Mouse (Mus musculus) G1E (cell line): ENCODE measurements around the gene Gm2956. TPM values are rescaled to one million over a fixed set of nuclear protein-coding genes. Genes with fewer than 3 reads are reported as not detected.
"Not testable (repeated sequence)": the region's sequence is repeated elsewhere in the genome, so short reads cannot be mapped to it uniquely, and the experiment has no call there.

ENCODE experiments used
- ATAC-seq: 2 replicates; pipeline ENCODE4 v1.8.0; 2016; ENCODE audit warnings: mild to moderate bottlenecking; ENCODE audit not compliant: insufficient number of reproducible peaks, poor library complexity, low FRiP score, severe bottlenecking; ENCODE audit errors: extremely low read depth
- DNase-seq: peaks from one replicate; pipeline ENCODE4 v3.0.0; 2012; ENCODE audit warnings: low spot score
- H3K27me3 ChIP-seq: 2 replicates; pipeline ENCODE4 v1.6.1; 2012; ENCODE audit warnings: mild to moderate bottlenecking, low read length, inconsistent platforms; ENCODE audit not compliant: insufficient read depth
- H3K36me3 ChIP-seq: replicated peaks from 2 replicates; pipeline ENCODE3; 2012; ENCODE audit warnings: mild to moderate bottlenecking, inconsistent platforms
- H3K4me1 ChIP-seq: 2 replicates; pipeline ENCODE4 v1.6.1; 2012; ENCODE audit warnings: low read depth, low read length, inconsistent platforms, mixed read lengths; ENCODE audit not compliant: insufficient read depth
- H3K4me3 ChIP-seq: 2 replicates; pipeline ENCODE4 v1.5.1; 2012; ENCODE audit warnings: low read depth, mild to moderate bottlenecking, inconsistent platforms, low read length, moderate library complexity, mixed read lengths
- H3K9me3 ChIP-seq: replicated peaks from 2 replicates; pipeline ENCODE4 v1.6.1; 2012; ENCODE audit warnings: inconsistent platforms
- polyA plus RNA-seq: library from polyadenylated mRNA; stranded (reverse); fragments of >175 nt; gene quantifications from 2 replicates; pipeline ENCODE4 v1.2.3, GENCODE M21; 2012
- total RNA-seq, 2 experiments: library from RNA; stranded (forward) in 1 of 2; stranded (reverse) in 1 of 2; fragments of 200-1000 nt in 1 of 2; fragments of >200 nt in 1 of 2; fragmentation: Nextera tagmentation in 1 of 2; gene quantifications; 2 replicates each; pipeline ENCODE4 v1.2.3; 2014 to 2017

The Gm2956 gene
- not detected in 2 replicates for total RNA-seq (2014; fragmentation: Nextera tagmentation)
- not detected in 2 replicates for total RNA-seq (2017)
- not detected in 2 replicates for polyA plus RNA-seq

DNA sequence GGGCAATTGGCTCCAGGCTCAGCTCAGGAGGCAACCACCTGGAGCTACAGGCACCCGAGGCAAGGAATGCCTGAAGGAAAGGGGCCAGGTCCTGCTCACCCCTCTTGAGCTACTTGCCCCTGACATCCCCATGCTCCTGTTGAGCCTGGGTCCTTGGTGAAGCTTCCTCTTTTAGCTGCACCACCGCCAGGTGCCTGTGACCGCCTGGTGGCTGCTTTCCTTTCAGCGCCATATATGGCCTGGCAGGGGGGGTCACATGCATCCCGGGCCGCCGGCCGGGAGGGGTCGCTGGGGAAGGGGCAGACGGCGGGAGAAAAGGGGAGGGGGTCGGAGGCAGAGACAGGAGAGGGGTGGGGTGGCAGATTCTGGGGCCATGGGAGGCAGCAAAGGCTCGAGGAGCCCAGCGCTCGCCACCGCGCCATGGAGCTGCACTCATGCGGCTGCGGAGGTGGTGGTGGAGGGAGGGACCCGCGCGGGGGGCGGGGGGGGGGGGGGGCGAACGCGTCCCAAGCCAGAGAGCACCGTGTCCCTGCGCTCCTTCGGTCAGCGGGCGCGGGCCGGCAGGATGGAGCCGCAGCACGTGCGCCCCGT lies at the start of gene Gm2956:
Gm2956 (plus strand) TSS at position 541 of the 591 bp plus-strand sequence.
- not testable (repeated sequence) for DNase-seq, ATAC-seq, H3K4me1 ChIP-seq, H3K4me3 ChIP-seq, H3K27me3 ChIP-seq, H3K36me3 ChIP-seq, H3K9me3 ChIP-seq

DNA sequence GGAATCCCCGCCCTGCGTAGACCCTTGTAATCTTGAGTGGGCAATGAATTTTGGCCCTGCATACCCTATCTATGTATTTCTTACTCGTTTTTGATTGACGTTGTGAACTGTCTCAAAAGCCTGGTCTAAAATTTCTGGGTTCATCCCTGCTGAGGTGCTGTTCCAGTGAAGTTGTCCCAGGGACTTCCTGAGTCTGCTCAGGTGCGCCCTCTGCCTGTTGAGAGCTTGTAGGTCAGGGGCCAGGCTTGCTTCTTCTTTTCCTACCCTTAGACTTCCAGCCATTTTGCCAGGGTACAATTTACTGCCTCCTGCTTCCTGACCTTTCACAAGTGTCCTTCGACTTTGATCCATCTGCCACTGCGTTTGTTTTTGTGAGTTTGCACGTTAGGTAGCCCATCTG lies 979 bp downstream of the Gm2956 start:
- not testable (repeated sequence) for ATAC-seq, H3K4me1 ChIP-seq, H3K9me3 ChIP-seq, H3K36me3 ChIP-seq, H3K4me3 ChIP-seq, H3K27me3 ChIP-seq, DNase-seq

GRCm38 (mm10) chr14:3394793-3395192 lies 62.4 kb downstream of the Gm2956 start, which contains the start of gene Gm10413:
Gene Gm10413 (plus strand): TSS chr14:3395093.
- H3K4me1 ChIP-seq, ATAC-seq, DNase-seq, H3K9me3 ChIP-seq, H3K4me3 ChIP-seq, H3K36me3 ChIP-seq, H3K27me3 ChIP-seq: not testable (repeated sequence)

Other genes starting within 250 kb of the Gm2956 start
- not detected in 2 replicates for gene Gm10340, start 198.6 kb upstream of the Gm2956 start, total RNA-seq (2014; fragmentation: Nextera tagmentation)
- 0.52 TPM in 1 of 2 replicates, not detected in the other for gene Gm10340, start 198.6 kb upstream of the Gm2956 start, total RNA-seq (2017)
- gene Gm10340, start 198.6 kb upstream of the Gm2956 start, polyA plus RNA-seq, result not detected in 2 replicates
- gene Gm5795, start 144.4 kb upstream of the Gm2956 start, total RNA-seq (2014; fragmentation: Nextera tagmentation), result not detected in 2 replicates
- 0.52 and 0.71 TPM in 2 replicates for gene Gm5795, start 144.4 kb upstream of the Gm2956 start, total RNA-seq (2017)
- not detected in 2 replicates for gene Gm5795, start 144.4 kb upstream of the Gm2956 start, polyA plus RNA-seq
- not detected in 2 replicates for gene D830030K20Rik, start 124.1 kb upstream of the Gm2956 start, total RNA-seq (2014; fragmentation: Nextera tagmentation)
- 0.64 and 0.82 TPM in 2 replicates for gene D830030K20Rik, start 124.1 kb upstream of the Gm2956 start, total RNA-seq (2017)
- gene D830030K20Rik, start 124.1 kb upstream of the Gm2956 start, polyA plus RNA-seq, result not detected in 2 replicates
- gene Gm10413, start 62.5 kb downstream of the Gm2956 start, total RNA-seq (2014; fragmentation: Nextera tagmentation), result not detected in 2 replicates
- not detected in 2 replicates for gene Gm10413, start 62.5 kb downstream of the Gm2956 start, total RNA-seq (2017)
- not detected in 2 replicates for gene Gm10413, start 62.5 kb downstream of the Gm2956 start, polyA plus RNA-seq
- not detected in 2 replicates for gene Gm10409, start 80.0 kb downstream of the Gm2956 start, total RNA-seq (2014; fragmentation: Nextera tagmentation)
- gene Gm10409, start 80.0 kb downstream of the Gm2956 start, total RNA-seq (2017), result not detected in 2 replicates
- not detected in 2 replicates for gene Gm10409, start 80.0 kb downstream of the Gm2956 start, polyA plus RNA-seq
- gene Gm3005, start 95.5 kb downstream of the Gm2956 start, total RNA-seq (2014; fragmentation: Nextera tagmentation), result not detected in 2 replicates
- not detected in 2 replicates for gene Gm3005, start 95.5 kb downstream of the Gm2956 start, total RNA-seq (2017)
- not detected in 2 replicates for gene Gm3005, start 95.5 kb downstream of the Gm2956 start, polyA plus RNA-seq
- gene Gm10408, start 116.8 kb downstream of the Gm2956 start, total RNA-seq (2014; fragmentation: Nextera tagmentation), result not detected in 2 replicates
- gene Gm10408, start 116.8 kb downstream of the Gm2956 start, total RNA-seq (2017), result not detected in 2 replicates
- not detected in 2 replicates for gene Gm10408, start 116.8 kb downstream of the Gm2956 start, polyA plus RNA-seq